In the genomic region with DNA sequence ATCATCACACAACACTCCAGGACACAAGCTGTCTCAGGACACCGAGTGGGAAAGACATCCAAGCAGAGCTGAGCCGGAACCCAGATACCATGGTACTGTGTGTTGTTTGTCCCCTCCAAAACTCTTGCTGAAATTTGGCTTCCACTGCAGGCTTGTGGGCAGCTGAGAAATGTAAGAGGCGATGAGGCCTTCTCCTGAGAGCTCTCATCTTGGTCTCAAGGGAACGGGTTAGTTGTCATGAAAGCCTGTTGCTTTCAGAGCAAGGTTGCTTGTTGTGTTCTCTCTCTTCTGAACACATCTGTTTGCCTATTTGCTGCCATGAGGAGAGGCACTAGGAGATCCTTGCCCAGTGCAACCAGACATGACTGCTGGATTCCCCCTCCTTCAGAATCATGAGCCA, we compare ENCODE assay signal across 23 mouse cellular contexts. TPM values are rescaled to one million over a fixed set of nuclear protein-coding genes. Genes with fewer than 3 reads are reported as not detected.
DNase-seq lines count a peak whose midpoint lies in the region; ATAC-seq and TF ChIP-seq lines count a peak whose summit lies in the region.
"Had no signal": no experiment of that assay in that cellular context is flagged by ENCODE, and none has a peak within 500 bp of the region (broad histone marks: within the 10 kb centered on the region; RNA-seq: fewer than 3 reads in every experiment).

No protein-coding gene starts in this region.

- H3K27ac ChIP-seq in kidney, embryonic 15.5 days = 0 out of 2 replicates have a peak overlapping the region, but pooled peaks have one; percentile 32
- H3K27ac ChIP-seq in spleen, adult 2 months (ENCODE audit: insufficient read depth, low read length) = peak overlapping the region; percentile 27
- peak overlapping the region; percentile 28; the same call in 1 of the 2 replicates for H3K27ac ChIP-seq in bone marrow macrophage, adult 2 months (ENCODE audit: insufficient read depth, low read depth, low read length)
- H3K27ac ChIP-seq in small intestine, adult 2 months (ENCODE audit: insufficient read depth, low read depth, low read length) = peak overlapping the region; percentile 75
- H3K27ac ChIP-seq: embryonic facial prominence, embryonic 13.5 days; hindbrain, embryonic 14.5 days; kidney, postnatal 0 days; neural tube, embryonic 15.5 days had no signal

- H3K4me1 ChIP-seq in kidney, embryonic 15.5 days = peaks cover 21% of the 10 kb centered on the region
- H3K4me1 ChIP-seq in spleen, adult 2 months (ENCODE audit: control insufficient read depth, insufficient read depth, insufficient read length) = peaks cover 32% of the 10 kb centered on the region; the same call in 1 of the 2 replicates
- H3K4me1 ChIP-seq in bone marrow macrophage, adult 2 months (ENCODE audit: control insufficient read depth, insufficient read depth, low read length) = peaks cover 70% of the 10 kb centered on the region
- peaks cover 31% of the 10 kb centered on the region for H3K4me1 ChIP-seq in small intestine, adult 2 months (ENCODE audit: control insufficient read depth, insufficient read depth, insufficient read length, low read length)

- no peak overlapping the region for H3K4me3 ChIP-seq in kidney, embryonic 15.5 days (replicated peaks)
- H3K4me3 ChIP-seq in spleen, adult 2 months (ENCODE audit: extremely low read depth, insufficient read depth, insufficient read length) = no peak overlapping the region
- no peak overlapping the region for H3K4me3 ChIP-seq in bone marrow macrophage, adult 2 months (ENCODE audit: insufficient read depth, low read length)
- H3K4me3 ChIP-seq in small intestine, adult 2 months (ENCODE audit: low read depth, low read length) = no peak overlapping the region
- H3K4me3 ChIP-seq: embryonic facial prominence, embryonic 13.5 days; neural tube, embryonic 15.5 days had no signal

- H3K9me3 ChIP-seq in kidney, embryonic 15.5 days (replicated peaks) = no peaks in the 10 kb centered on the region
- H3K9me3 ChIP-seq: embryonic facial prominence, embryonic 13.5 days; neural tube, embryonic 15.5 days had no signal

- DNase-seq in kidney, postnatal 14 days = no peak
- no peak for DNase-seq in spleen, adult 2 months (ENCODE audit: low read depth in 1 of 2, low spot score in 2 of 2)
- DNase-seq in spleen, adult 12 weeks (ENCODE audit: low spot score) = no peak
- no peak for DNase-seq in cerebellum, adult 9-10 months
- DNase-seq: adrenal gland, postnatal 25 days; cerebellum, adult 8-10 months; gastrocnemius, postnatal 14 days; right cerebral cortex, postnatal 25 days; thymus, adult 2 months had no signal

- H3K4me2 ChIP-seq in kidney, embryonic 15.5 days = no peak overlapping the region
- H3K4me2 ChIP-seq: embryonic facial prominence, embryonic 13.5 days; heart, embryonic 11.5 days; hindbrain, embryonic 14.5 days; midbrain, embryonic 11.5 days; neural tube, embryonic 15.5 days had no signal

- ATAC-seq in kidney, embryonic 15.5 days (replicated peaks; ENCODE audit: low FRiP score) = no peak
- ATAC-seq: intestine, postnatal 0 days had no signal

- H3K36me3 ChIP-seq in kidney, embryonic 15.5 days = peaks cover 23% of the 10 kb centered on the region; the same call in 1 of the 2 replicates
- no peaks in the 10 kb centered on the region for H3K36me3 ChIP-seq in spleen, adult 2 months (ENCODE audit: control insufficient read depth, insufficient read depth, low read length)
- peaks cover 11% of the 10 kb centered on the region for H3K36me3 ChIP-seq in small intestine, adult 2 months (ENCODE audit: control insufficient read depth, insufficient read depth, low read length)
- H3K36me3 ChIP-seq: embryonic facial prominence, embryonic 13.5 days had no signal

- no peaks in the 10 kb centered on the region for H3K27me3 ChIP-seq in kidney, embryonic 15.5 days
- no peaks in the 10 kb centered on the region for H3K27me3 ChIP-seq in spleen, adult 2 months (ENCODE audit: control insufficient read depth, insufficient read depth, low read length)
- no peaks in the 10 kb centered on the region for H3K27me3 ChIP-seq in small intestine, adult 2 months (ENCODE audit: control insufficient read depth, insufficient read depth, low read length)
- H3K27me3 ChIP-seq: embryonic facial prominence, embryonic 13.5 days; neural tube, embryonic 15.5 days had no signal

- no peak overlapping the region for H3K9ac ChIP-seq in kidney, embryonic 15.5 days
- H3K9ac ChIP-seq: embryonic facial prominence, embryonic 13.5 days; hindbrain, embryonic 14.5 days; neural tube, embryonic 15.5 days had no signal

- TF ChIP-seq POLR2A in spleen, adult 2 months (IDR thresholded peaks at IDR 0.05; ENCODE audit: low read depth, low read length) = no peak
- TF ChIP-seq POLR2A in bone marrow macrophage, adult 2 months (IDR thresholded peaks at IDR 0.05; ENCODE audit: borderline replicate concordance, low read depth, low read length) = no peak
- no peak for TF ChIP-seq POLR2A in small intestine, adult 2 months (IDR thresholded peaks at IDR 0.05; ENCODE audit: low read depth, low read length)

- TF ChIP-seq CTCF in spleen, adult 2 months (IDR thresholded peaks at IDR 0.05; ENCODE audit: extremely low read depth, insufficient read depth, insufficient read length, insufficient replicate concordance) = no peak
- TF ChIP-seq CTCF in bone marrow macrophage, adult 2 months (IDR thresholded peaks at IDR 0.05; ENCODE audit: low read depth, low read length) = no peak
- no peak for TF ChIP-seq CTCF in small intestine, adult 2 months (IDR thresholded peaks at IDR 0.05; ENCODE audit: extremely low read depth, insufficient read length, insufficient replicate concordance, low read depth, low read length)

- WGBS in kidney, embryonic 15.5 days = 94% methylated on average over 4 of the region's 4 CpGs
- WGBS in spleen, adult 2 months = 69% methylated on average over 4 of the region's 4 CpGs
- WGBS in small intestine, adult 2 months = 89% methylated on average over 4 of the region's 4 CpGs

RNA-seq across cellular contexts. Expression of gene Mpeg1, which starts 13.4 kb away (rescaled TPM):
- 0.57 and 0.62 TPM in 2 replicates for polyA plus RNA-seq in kidney, embryonic 15.5 days (2015; fragmentation: Nextera tagmentation; extraction: Ambion mirVana)
- 30.5 and 41.7 TPM in 2 replicates for polyA plus RNA-seq in spleen, adult 2 months (2012; rRNA removed)
- 2,155 and 2,361 TPM in 2 replicates for polyA plus RNA-seq in bone marrow macrophage, adult 2 months (2012; ENCODE audit: insufficient read depth, insufficient read length, missing spikeins)
- 2.7 and 3.5 TPM in 2 replicates for polyA plus RNA-seq in small intestine, adult 2 months (2012; rRNA removed)

RNA-seq across cellular contexts. Expression of gene Dtx4, which starts 27.3 kb away (rescaled TPM):
- polyA plus RNA-seq in kidney, embryonic 15.5 days (2015; fragmentation: Nextera tagmentation; extraction: Ambion mirVana) = 6.2 and 6.7 TPM in 2 replicates
- 4.3 TPM in 2 replicates for polyA plus RNA-seq in spleen, adult 2 months (2012; rRNA removed)
- 18.5 and 19.3 TPM in 2 replicates for polyA plus RNA-seq in bone marrow macrophage, adult 2 months (2012; ENCODE audit: insufficient read depth, insufficient read length, missing spikeins)
- polyA plus RNA-seq in small intestine, adult 2 months (2012; rRNA removed) = 7.1 and 11.1 TPM in 2 replicates

RNA-seq across cellular contexts. Expression of gene Pfpl, which starts 46.2 kb away (rescaled TPM):
- polyA plus RNA-seq in kidney, embryonic 15.5 days (2015; fragmentation: Nextera tagmentation; extraction: Ambion mirVana) = not detected in 2 replicates
- not detected in 2 replicates for polyA plus RNA-seq in spleen, adult 2 months (2012; rRNA removed)
- not detected in 2 replicates for polyA plus RNA-seq in bone marrow macrophage, adult 2 months (2012; ENCODE audit: insufficient read depth, insufficient read length, missing spikeins)
- polyA plus RNA-seq in small intestine, adult 2 months (2012; rRNA removed) = not detected in 2 replicates
- polyA plus RNA-seq: cortical plate, adult 2 months; embryonic facial prominence, embryonic 13.5 days; forebrain, embryonic 11.5 days; frontal cortex, adult 2 months; heart, embryonic 11.5 days; hindbrain, embryonic 14.5 days; intestine, postnatal 0 days; kidney, postnatal 0 days; limb, embryonic 14.5 days; midbrain, embryonic 11.5 days; neural tube, embryonic 15.5 days had no signal

RNA-seq across cellular contexts. Expression of gene Olfr1441, which starts 56.7 kb away (rescaled TPM):
- polyA plus RNA-seq in kidney, embryonic 15.5 days (2015; fragmentation: Nextera tagmentation; extraction: Ambion mirVana) = not detected in 2 replicates
- not detected in 2 replicates for polyA plus RNA-seq in spleen, adult 2 months (2012; rRNA removed)
- polyA plus RNA-seq in bone marrow macrophage, adult 2 months (2012; ENCODE audit: insufficient read depth, insufficient read length, missing spikeins) = not detected in 2 replicates
- not detected in 2 replicates for polyA plus RNA-seq in small intestine, adult 2 months (2012; rRNA removed)
- polyA plus RNA-seq: cortical plate, adult 2 months; embryonic facial prominence, embryonic 13.5 days; forebrain, embryonic 11.5 days; frontal cortex, adult 2 months; heart, embryonic 11.5 days; hindbrain, embryonic 14.5 days; intestine, postnatal 0 days; kidney, postnatal 0 days; limb, embryonic 14.5 days; midbrain, embryonic 11.5 days; neural tube, embryonic 15.5 days; thymus, adult 2 months had no signal

Comparison
In these comparisons a context has a peak if more than half of its experiments do, and no peak if none do; other contexts are left out.
1. RNA of gene Mpeg1, which starts 13.4 kb away (polyA plus RNA-seq): 2,155 to 2,361 TPM in bone marrow macrophage, adult 2 months; 30.5 to 41.7 TPM in spleen, adult 2 months, 2.7 to 3.5 TPM in small intestine, adult 2 months and 0.57 to 0.62 TPM in kidney, embryonic 15.5 days; every median in the first group is over 10 times any median in the second.
2. Peak in every context shown above with its lines, with median percentiles within 50 percentile points of each other: H3K27ac ChIP-seq.